Comparison of ENCODE assay signal across 1 mouse cellular context in the genomic region with DNA sequence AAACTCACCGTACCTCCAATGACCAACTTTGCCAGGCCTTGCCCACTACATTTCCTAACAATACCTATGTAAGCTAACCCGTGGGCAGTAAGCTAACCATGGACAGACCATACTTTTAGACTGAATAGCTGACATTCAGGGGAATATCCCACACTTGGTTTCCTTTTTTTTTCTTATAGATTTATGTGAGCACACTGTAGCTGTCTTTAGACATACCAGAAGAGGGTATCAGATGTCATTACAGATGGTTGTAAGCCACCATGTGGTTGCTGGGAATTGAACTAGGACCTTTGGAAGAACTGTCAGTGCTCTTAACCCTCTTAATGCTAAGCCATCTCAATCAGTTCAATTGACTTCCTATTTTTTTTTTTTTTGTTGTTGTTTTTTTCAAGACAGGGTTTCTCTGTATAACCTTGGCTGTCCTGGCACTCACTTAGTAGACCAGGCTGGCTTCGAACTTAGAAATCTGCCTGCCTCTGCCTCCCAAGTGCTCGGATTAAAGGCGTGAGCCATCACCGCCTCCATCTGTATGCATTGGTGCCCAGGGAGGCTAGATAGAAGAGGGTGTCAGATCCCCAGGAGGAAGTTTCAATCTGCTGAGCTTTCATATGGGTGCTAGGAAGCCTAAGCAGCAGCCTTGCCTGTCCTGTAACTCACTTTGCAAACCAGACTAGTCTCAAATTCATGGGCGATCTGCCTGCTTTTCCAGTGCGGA.
TF ChIP-seq lines count a peak whose summit lies in the region.

No protein-coding gene starts in this region.

TF ChIP-seq in CH12.LX, 34 proteins besides CTCF, POLR2A, EP300 and RAD21 (continued from another document):
- TF ChIP-seq MYC (IDR thresholded peaks at IDR 0.05; ENCODE audit: low read depth, low read length) = peak; percentile 37; the same call in 1 of the 2 replicates
- no peak for TF ChIP-seq RCOR1 (conservative IDR thresholded peaks at IDR 0.05; ENCODE audit: low read depth, low read length)
- TF ChIP-seq ZC3H11A (IDR thresholded peaks at IDR 0.05; ENCODE audit: low read depth, low read length) = no peak
- TF ChIP-seq USF2 (conservative IDR thresholded peaks at IDR 0.05; ENCODE audit: low read depth, low read length) = no peak
- peak; percentile 62 for TF ChIP-seq ZNF384 (IDR thresholded peaks at IDR 0.05; ENCODE audit: low read depth, low read length)
- TF ChIP-seq JUN (IDR thresholded peaks at IDR 0.05; ENCODE audit: insufficient read depth, low read depth, low read length) = no peak
- TF ChIP-seq IRF4 (IDR thresholded peaks at IDR 0.05; ENCODE audit: low read depth, low read length) = no peak; the same call in 1 of the 2 replicates
- TF ChIP-seq E2F4 (IDR thresholded peaks at IDR 0.05; ENCODE audit: insufficient replicate concordance, low read depth, low read length) = 0 out of 2 replicates have a peak, but pooled peaks have one; percentile 32
- no peak for TF ChIP-seq USF1 (IDR thresholded peaks at IDR 0.05; ENCODE audit: low read depth, low read length)
- no peak for TF ChIP-seq SMC3 (IDR thresholded peaks at IDR 0.05; ENCODE audit: low read depth, low read length)
- no peak; the same call in 1 of the 2 replicates for TF ChIP-seq ELF1 (IDR thresholded peaks at IDR 0.05; ENCODE audit: low read depth, low read length)
- no peak for TF ChIP-seq KAT2A (IDR thresholded peaks at IDR 0.05; ENCODE audit: insufficient replicate concordance, low read length)
- no peak for TF ChIP-seq TCF12 (IDR thresholded peaks at IDR 0.05; ENCODE audit: low read depth, low read length)
- TF ChIP-seq TBP (conservative IDR thresholded peaks at IDR 0.05; ENCODE audit: low read depth, low read length) = no peak
- TF ChIP-seq MEF2A (IDR thresholded peaks at IDR 0.05; ENCODE audit: borderline replicate concordance, low read depth, low read length) = 0 out of 2 replicates have a peak, but pooled peaks have one; percentile 46
- peak; percentile 99 for TF ChIP-seq POLR2AphosphoS2 (IDR thresholded peaks at IDR 0.05; ENCODE audit: low read depth, low read length)
- no peak for TF ChIP-seq JUND (conservative IDR thresholded peaks at IDR 0.05; ENCODE audit: low read depth, low read length)
- no peak for TF ChIP-seq ZKSCAN1 (IDR thresholded peaks at IDR 0.05; ENCODE audit: borderline replicate concordance, low read depth, low read length)
- TF ChIP-seq NELFE (IDR thresholded peaks at IDR 0.05; ENCODE audit: low read depth, low read length) = 0 out of 2 replicates have a peak, but pooled peaks have one; percentile 40
- no peak for TF ChIP-seq GABPA (IDR thresholded peaks at IDR 0.05; ENCODE audit: insufficient replicate concordance, low read depth, low read length)
- TF ChIP-seq UBTF (IDR thresholded peaks at IDR 0.05; ENCODE audit: low read depth, low read length) = no peak
- TF ChIP-seq MAFK (IDR thresholded peaks at IDR 0.05; ENCODE audit: insufficient replicate concordance, low read length) = 0 out of 2 replicates have a peak, but pooled peaks have one; percentile 24
- no peak for TF ChIP-seq NRF1 (IDR thresholded peaks at IDR 0.05; ENCODE audit: low read depth, low read length)
- TF ChIP-seq BHLHE40 (IDR thresholded peaks at IDR 0.05; ENCODE audit: low read depth, low read length) = no peak
- 0 out of 2 replicates have a peak, but pooled peaks have one; percentile 5 for TF ChIP-seq HCFC1 (IDR thresholded peaks at IDR 0.05; ENCODE audit: low read depth, low read length)
- TF ChIP-seq CHD2 (IDR thresholded peaks at IDR 0.05; ENCODE audit: low read length) = peak; percentile 69
- TF ChIP-seq MAX (IDR thresholded peaks at IDR 0.05; ENCODE audit: low read length) = peak; percentile 13; the same call in 1 of the 2 replicates
- no peak for TF ChIP-seq MXI1 (IDR thresholded peaks at IDR 0.05; ENCODE audit: low read depth, low read length)
- TF ChIP-seq CHD1 (IDR thresholded peaks at IDR 0.05; ENCODE audit: low read depth, low read length) = no peak
- peak; percentile 32 for TF ChIP-seq ZMIZ1 (IDR thresholded peaks at IDR 0.05; ENCODE audit: low read depth, low read length)
